Mouse (Mus musculus) liver, embryonic 13.5 days (tissue): ENCODE results near the gene F2rl3. TPM values are rescaled to one million over a fixed set of nuclear protein-coding genes. Genes with fewer than 3 reads are reported as not detected.

Source experiments
- ATAC-seq: fragments of 200-750 bp; cut with Nextera tagmentation; 2 replicates; pipeline ENCODE4 v1.8.0; 2017; ENCODE audit warnings: low read depth, mild to moderate bottlenecking, moderate number of reproducible peaks, moderate library complexity
- DNase-seq: peaks from one replicate; pipeline ENCODE4 v3.0.0; 2022
- H3K27ac ChIP-seq: fragments of 300-500 bp; sonication (generic); 2 replicates; pipeline ENCODE4 v1.5.1; 2015; ENCODE audit warnings: moderate library complexity, mild to moderate bottlenecking, inconsistent platforms
- H3K27me3 ChIP-seq: fragments of 300-500 bp; sonication (generic); 2 replicates; pipeline ENCODE4 v1.6.1; 2015; ENCODE audit warnings: mild to moderate bottlenecking, inconsistent platforms
- H3K36me3 ChIP-seq: fragments of 300-500 bp; sonication (generic); 2 replicates; pipeline ENCODE4 v1.6.1; 2015; ENCODE audit warnings: mild to moderate bottlenecking, inconsistent platforms
- H3K4me1 ChIP-seq: fragments of 300-500 bp; sonication (generic); replicated peaks from 2 replicates; pipeline ENCODE4 v1.6.1; 2015; ENCODE audit warnings: inconsistent platforms
- H3K4me2 ChIP-seq: fragments of 300-500 bp; sonication (generic); 2 replicates; pipeline ENCODE4 v1.6.1; 2015; ENCODE audit warnings: inconsistent platforms, mild to moderate bottlenecking, moderate library complexity
- H3K4me3 ChIP-seq: fragments of 300-500 bp; sonication (generic); replicated peaks from 2 replicates; pipeline ENCODE4 v1.5.1; 2015; ENCODE audit warnings: mild to moderate bottlenecking, inconsistent platforms
- H3K9ac ChIP-seq: fragments of 300-500 bp; sonication (generic); 2 replicates; pipeline ENCODE4 v1.6.1; 2015; ENCODE audit warnings: mild to moderate bottlenecking, inconsistent platforms
- H3K9me3 ChIP-seq: fragments of 300-500 bp; sonication (generic); replicated peaks from 2 replicates; pipeline ENCODE4 v1.6.1; 2016; ENCODE audit warnings: inconsistent platforms
- WGBS: fragments of 180-500 bp; shearing (Covaris S2); methylation state at CpG from one replicate; pipeline ENCODE4 v1.1.7; 2015; ENCODE audit not compliant: insufficient replicate concordance; 5-methylcytosine and 5-hydroxymethylcytosine counted together
- polyA plus RNA-seq: library from polyadenylated mRNA; unstranded; fragments of >200 nt; fragmentation: Nextera tagmentation; extraction: Ambion mirVana; gene quantifications from 2 replicates; pipeline ENCODE4 v1.2.1, GENCODE M21; 2015

The F2rl3 gene
- 4.5 and 4.8 TPM in 2 replicates for polyA plus RNA-seq

- H3K9me3 ChIP-seq = no peaks in the 10 kb centered on the region
- no peaks in the 10 kb centered on the region for H3K4me1 ChIP-seq
- ATAC-seq (peak; percentile 36; the same call in 1 of the 2 replicates), DNase-seq (no peak)
- H3K27ac ChIP-seq = peak within 1 kb of the TSS; percentile 57
- H3K4me3 ChIP-seq = peak within 1 kb of the TSS; percentile 10
- H3K4me2 ChIP-seq = peak within 1 kb of the TSS; percentile 17
- no peaks in the 10 kb centered on the region for H3K27me3 ChIP-seq
- peaks cover 24% of the 10 kb centered on the region for H3K36me3 ChIP-seq
- WGBS = 11% methylated on average over 7 of the region's 7 CpGs
- H3K9ac ChIP-seq = no peak within 1 kb of the TSS
These were observed at the start of gene F2rl3 for GRCm38 (mm10) chr8:72761322-72762051. F2rl3 (plus strand) TSS chr8:72761880.

GRCm38 (mm10) chr8:72712569-72712968, 49.1 kb upstream of the F2rl3 start:
- no peak for DNase-seq
- Histone ChIP-seq H3K4me2 (no peak overlapping the region), H3K4me3 (no peak overlapping the region), H3K27ac (no peak overlapping the region), H3K9ac (no peak overlapping the region), H3K4me1 (0 out of 2 replicates have a peak, but pooled peaks cover 8% of the 10 kb centered on the region), H3K27me3 (no peaks in the 10 kb centered on the region), H3K36me3 (no peaks in the 10 kb centered on the region), H3K9me3 (no peaks in the 10 kb centered on the region)
- 49% methylated on average over 6 of the region's 6 CpGs for WGBS
- no peak for ATAC-seq

- ATAC-seq (peak; percentile 34; the same call in 1 of the 2 replicates), DNase-seq (no peak)
- Histone ChIP-seq H3K36me3 (no peaks in the 10 kb centered on the region), H3K4me2 (no peak overlapping the region), H3K9me3 (no peaks in the 10 kb centered on the region), H3K9ac (no peak overlapping the region), H3K4me1 (0 out of 2 replicates have a peak, but pooled peaks cover 8% of the 10 kb centered on the region), H3K27ac (no peak overlapping the region), H3K4me3 (no peak overlapping the region), H3K27me3 (no peaks in the 10 kb centered on the region)
- WGBS = 41% methylated on average over 5 of the region's 5 CpGs
These were observed 45.1 kb upstream of the F2rl3 start for GRCm38 (mm10) chr8:72716594-72716993.

GRCm38 (mm10) chr8:72720541-72720940, 41.1 kb upstream of the F2rl3 start:
- no peak overlapping the region for H3K4me3 ChIP-seq
- no peaks in the 10 kb centered on the region for H3K9me3 ChIP-seq
- ATAC-seq = no peak
- no peak overlapping the region for H3K4me2 ChIP-seq
- no peak overlapping the region for H3K9ac ChIP-seq
- peaks cover 28% of the 10 kb centered on the region for H3K4me1 ChIP-seq
- H3K27ac ChIP-seq = no peak overlapping the region
- peaks cover 7% of the 10 kb centered on the region for H3K36me3 ChIP-seq
- no peak for DNase-seq
- WGBS = 10% methylated on average over 1 of the region's 1 CpGs
- H3K27me3 ChIP-seq = no peaks in the 10 kb centered on the region

- Histone ChIP-seq H3K4me1 (peaks cover 27% of the 10 kb centered on the region), H3K27me3 (no peaks in the 10 kb centered on the region), H3K27ac (peak within 1 kb of the TSS; percentile 18; the same call in 1 of the 2 replicates), H3K9me3 (no peaks in the 10 kb centered on the region), H3K4me2 (peak within 1 kb of the TSS; percentile 86), H3K9ac (peak within 1 kb of the TSS; percentile 92), H3K36me3 (peaks cover 32% of the 10 kb centered on the region), H3K4me3 (peak within 1 kb of the TSS; percentile 96)
- 13% methylated on average over 56 of the region's 56 CpGs for WGBS
- peak; percentile 91 for DNase-seq
- peak; percentile 97 for ATAC-seq
These were observed 38.7 kb upstream of the F2rl3 start, which contains the start of gene Sin3b for GRCm38 (mm10) chr8:72722769-72723650. Sin3b (plus strand) TSS chr8:72723285.

- DNase-seq (peak; percentile 15), ATAC-seq (peak; percentile 19; the same call in 1 of the 2 replicates)
- peak overlapping the region; percentile 96 for H3K4me3 ChIP-seq
- peaks cover 27% of the 10 kb centered on the region for H3K4me1 ChIP-seq
- under 1% methylated on average over 30 of the region's 30 CpGs for WGBS
- H3K4me2 ChIP-seq = peak overlapping the region; percentile 86
- no peaks in the 10 kb centered on the region for H3K27me3 ChIP-seq
- no peaks in the 10 kb centered on the region for H3K9me3 ChIP-seq
- no peak overlapping the region for H3K27ac ChIP-seq
- H3K9ac ChIP-seq = peak overlapping the region; percentile 92
- peaks cover 38% of the 10 kb centered on the region for H3K36me3 ChIP-seq
These were observed 38.1 kb upstream of the F2rl3 start for GRCm38 (mm10) chr8:72723651-72724001.

- no peaks in the 10 kb centered on the region for H3K27me3 ChIP-seq
- ATAC-seq (no peak), DNase-seq (no peak)
- WGBS = 74% methylated on average over 1 of the region's 1 CpGs
- no peak overlapping the region for H3K4me3 ChIP-seq
- no peak overlapping the region for H3K4me2 ChIP-seq
- no peaks in the 10 kb centered on the region for H3K9me3 ChIP-seq
- no peak overlapping the region for H3K9ac ChIP-seq
- peaks cover 86% of the 10 kb centered on the region for H3K36me3 ChIP-seq
- peaks cover 27% of the 10 kb centered on the region for H3K4me1 ChIP-seq
- no peak overlapping the region for H3K27ac ChIP-seq
These were observed 33.0 kb upstream of the F2rl3 start for GRCm38 (mm10) chr8:72728636-72729035.

- ATAC-seq = no peak
- 56% methylated on average over 5 of the region's 5 CpGs for WGBS
- H3K27me3 ChIP-seq = no peaks in the 10 kb centered on the region
- no peaks in the 10 kb centered on the region for H3K4me1 ChIP-seq
- no peaks in the 10 kb centered on the region for H3K9me3 ChIP-seq
- H3K27ac ChIP-seq = no peak overlapping the region
- H3K4me3 ChIP-seq = no peak overlapping the region
- DNase-seq = no peak
- H3K4me2 ChIP-seq = no peak overlapping the region
- peaks cover 92% of the 10 kb centered on the region for H3K36me3 ChIP-seq
- no peak overlapping the region for H3K9ac ChIP-seq
These were observed 26.7 kb upstream of the F2rl3 start for GRCm38 (mm10) chr8:72735001-72735400.

GRCm38 (mm10) chr8:72736868-72737267, 24.8 kb upstream of the F2rl3 start:
- Histone ChIP-seq H3K27me3 (no peaks in the 10 kb centered on the region), H3K4me2 (no peak overlapping the region), H3K4me1 (no peaks in the 10 kb centered on the region), H3K9me3 (no peaks in the 10 kb centered on the region), H3K4me3 (no peak overlapping the region), H3K36me3 (peaks cover 87% of the 10 kb centered on the region), H3K27ac (no peak overlapping the region), H3K9ac (no peak overlapping the region)
- ATAC-seq (no peak), DNase-seq (no peak)

- Histone ChIP-seq H3K4me1 (no peaks in the 10 kb centered on the region), H3K27me3 (no peaks in the 10 kb centered on the region), H3K27ac (no peak overlapping the region), H3K36me3 (peaks cover 89% of the 10 kb centered on the region), H3K9ac (no peak overlapping the region), H3K4me3 (no peak overlapping the region), H3K9me3 (no peaks in the 10 kb centered on the region), H3K4me2 (no peak overlapping the region)
- WGBS = 47% methylated on average over 5 of the region's 5 CpGs
- ATAC-seq (no peak), DNase-seq (no peak)
These were observed 15.6 kb upstream of the F2rl3 start for GRCm38 (mm10) chr8:72746061-72746460.

- no peak overlapping the region for H3K4me3 ChIP-seq
- no peaks in the 10 kb centered on the region for H3K27me3 ChIP-seq
- H3K36me3 ChIP-seq = peaks cover 94% of the 10 kb centered on the region
- no peaks in the 10 kb centered on the region for H3K4me1 ChIP-seq
- 92% methylated on average over 26 of the region's 26 CpGs for WGBS
- no peak overlapping the region for H3K4me2 ChIP-seq
- no peak overlapping the region for H3K9ac ChIP-seq
- DNase-seq (no peak), ATAC-seq (no peak)
- H3K9me3 ChIP-seq = no peaks in the 10 kb centered on the region
- H3K27ac ChIP-seq = no peak overlapping the region
These were observed 11.8 kb upstream of the F2rl3 start for GRCm38 (mm10) chr8:72749846-72750245.
